Mouse (Mus musculus) activated CD4-positive, CD25-positive, alpha-beta regulatory T cell, adult 4 months (primary cell): ENCODE data around the gene Cass4. TPM values are rescaled to one million over a fixed set of nuclear protein-coding genes. Genes with fewer than 3 reads are reported as not detected.
A peak's percentile ranks its signal among the peaks of the same experiment; 100 is the strongest.

Experiments used
- ATAC-seq: one replicate; pipeline ENCODE4 v1.8.0; 2017
- polyA plus RNA-seq, 2 experiments: library from polyadenylated mRNA; unstranded; fragments of 100-300 nt; shearing (Covaris generic); gene quantifications; one replicate each; pipeline ENCODE4 v1.2.1; 2017

The Cass4 gene
- polyA plus RNA-seq, 2 experiments from 2014 or later: 7.8 to 9.3 TPM

- ATAC-seq: peak; percentile 0
Observed at GRCm38 (mm10) chr2:172440640-172441005, 47.0 kb downstream of the Cass4 start.

GRCm38 (mm10) chr2:172441176-172441575 is 47.6 kb downstream of the Cass4 start:
- ATAC-seq: no peak

GRCm38 (mm10) chr2:172445617-172446016 is 52.0 kb downstream of the Cass4 start:
- ATAC-seq: no peak

- ATAC-seq: peak; percentile 68
Observed at GRCm38 (mm10) chr2:172447317-172447716, 53.7 kb downstream of the Cass4 start.

GRCm38 (mm10) chr2:172448329-172448728 is 54.7 kb downstream of the Cass4 start:
- no peak for ATAC-seq

- no peak for ATAC-seq
Observed at GRCm38 (mm10) chr2:172450640-172451039, 57.0 kb downstream of the Cass4 start.

- no peak for ATAC-seq
Observed at GRCm38 (mm10) chr2:172452031-172452430, 58.4 kb downstream of the Cass4 start.

- no peak for ATAC-seq
Observed at GRCm38 (mm10) chr2:172452458-172452857, 58.9 kb downstream of the Cass4 start.

GRCm38 (mm10) chr2:172458496-172458895 is 64.9 kb downstream of the Cass4 start, which contains the start of gene Gcnt7:
Gene Gcnt7, minus strand, starts transcription at chr2:172458596.
- no peak for ATAC-seq

- ATAC-seq: no peak
Observed at GRCm38 (mm10) chr2:172460647-172461046, 67.1 kb downstream of the Cass4 start.

GRCm38 (mm10) chr2:172462813-172463212 is 69.2 kb downstream of the Cass4 start:
- ATAC-seq: no peak

- no peak for ATAC-seq
Observed at GRCm38 (mm10) chr2:172466427-172467132, 73.0 kb downstream of the Cass4 start.

GRCm38 (mm10) chr2:172467206-172467605 is 73.6 kb downstream of the Cass4 start:
- ATAC-seq: no peak

GRCm38 (mm10) chr2:172468346-172468819 is 74.8 kb downstream of the Cass4 start:
- no peak for ATAC-seq

GRCm38 (mm10) chr2:172472318-172472717 is 78.7 kb downstream of the Cass4 start, which contains the start of gene Fam209:
Gene Fam209, plus strand, starts transcription at chr2:172472520.
- ATAC-seq: no peak

- ATAC-seq: no peak
Observed at GRCm38 (mm10) chr2:172473591-172473990, 80.0 kb downstream of the Cass4 start.

- no peak for ATAC-seq
Observed at GRCm38 (mm10) chr2:172474970-172475369, 81.4 kb downstream of the Cass4 start.

- ATAC-seq: peak; percentile 24
Observed at GRCm38 (mm10) chr2:172476707-172477260, 83.2 kb downstream of the Cass4 start.

GRCm38 (mm10) chr2:172477350-172477749 is 83.8 kb downstream of the Cass4 start:
- no peak for ATAC-seq

GRCm38 (mm10) chr2:172477860-172478259 is 84.3 kb downstream of the Cass4 start:
- ATAC-seq: peak; percentile 29

GRCm38 (mm10) chr2:172480296-172480695 is 86.7 kb downstream of the Cass4 start:
- ATAC-seq: no peak

GRCm38 (mm10) chr2:172481654-172482385 is 88.2 kb downstream of the Cass4 start:
- no peak for ATAC-seq
